In the genomic region with DNA sequence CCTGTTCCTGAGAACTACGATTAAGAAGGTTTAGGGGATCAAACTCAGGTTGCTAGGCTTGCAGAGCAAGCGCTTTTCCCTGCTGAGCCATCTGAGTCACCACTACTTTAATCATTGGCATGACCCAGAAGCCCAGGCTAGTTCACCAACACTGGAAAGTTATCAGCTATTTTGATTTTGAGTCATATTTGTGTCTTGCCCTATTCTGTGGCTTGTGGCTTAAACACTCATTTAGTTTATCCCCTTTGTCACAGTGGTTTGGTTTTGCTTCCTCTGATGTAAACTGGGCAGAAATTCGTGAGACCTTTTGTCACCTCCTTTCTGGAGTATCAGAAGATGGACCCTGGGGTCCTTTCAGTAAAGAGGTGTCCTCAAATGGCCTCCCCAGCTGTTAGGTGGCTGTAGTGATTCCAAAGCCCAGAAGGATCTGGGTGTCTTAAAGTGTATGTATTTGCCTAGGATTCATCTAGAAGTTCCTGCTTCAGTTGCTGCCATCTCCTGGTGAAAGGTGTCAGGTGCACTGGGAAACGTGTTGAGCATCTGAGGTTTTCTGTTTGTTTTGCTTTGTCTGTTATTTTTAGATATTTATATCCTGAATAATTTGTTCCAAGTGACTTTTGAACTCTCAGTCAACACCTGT, we compare ENCODE assay signal across 11 mouse cellular contexts. TPM values are rescaled to one million over a fixed set of nuclear protein-coding genes. Genes with fewer than 3 reads are reported as not detected.
DNase-seq lines count a peak whose midpoint lies in the region; ATAC-seq and TF ChIP-seq lines count a peak whose summit lies in the region.
"Had no signal": no experiment of that assay in that cellular context is flagged by ENCODE, and none has a peak within 500 bp of the region (broad histone marks: within the 10 kb centered on the region; RNA-seq: fewer than 3 reads in every experiment).

No protein-coding gene starts in this region.

- H3K27ac ChIP-seq in heart, postnatal 0 days (ENCODE audit: low read depth) = no peak overlapping the region
- no peak overlapping the region for H3K27ac ChIP-seq in heart, embryonic 12.5 days (ENCODE audit: poor library complexity, severe bottlenecking)
- no peak overlapping the region for H3K27ac ChIP-seq in midbrain, embryonic 15.5 days
- no peak overlapping the region for H3K27ac ChIP-seq in midbrain, embryonic 13.5 days

- H3K9me3 ChIP-seq in heart, postnatal 0 days (replicated peaks; ENCODE audit: control insufficient read depth, low read length) = no peaks in the 10 kb centered on the region
- H3K9me3 ChIP-seq in heart, embryonic 12.5 days (replicated peaks) = no peaks in the 10 kb centered on the region
- no peaks in the 10 kb centered on the region for H3K9me3 ChIP-seq in midbrain, embryonic 15.5 days
- no peaks in the 10 kb centered on the region for H3K9me3 ChIP-seq in midbrain, embryonic 13.5 days

- no peak for ATAC-seq in heart, postnatal 0 days (ENCODE audit: insufficient read depth, low read depth)
- ATAC-seq in heart, embryonic 12.5 days (ENCODE audit: insufficient number of reproducible peaks, low FRiP score) = no peak
- 0 out of 2 replicates have a peak, but pooled peaks have one; percentile 67 for ATAC-seq in midbrain, embryonic 15.5 days (replicated peaks)
- ATAC-seq in midbrain, embryonic 13.5 days = no peak

- no peak for TF ChIP-seq EP300 in heart, postnatal 0 days (IDR thresholded peaks at IDR 0.05; ENCODE audit: low read depth)

- peak; percentile 70 for TF ChIP-seq CTCF in heart, postnatal 0 days (IDR thresholded peaks at IDR 0.05; ENCODE audit: low read depth)

- no peak overlapping the region for H3K9ac ChIP-seq in heart, postnatal 0 days (replicated peaks; ENCODE audit: low read depth, low read length)
- no peak overlapping the region for H3K9ac ChIP-seq in heart, embryonic 12.5 days
- no peak overlapping the region for H3K9ac ChIP-seq in midbrain, embryonic 15.5 days
- no peak overlapping the region for H3K9ac ChIP-seq in midbrain, embryonic 13.5 days (replicated peaks)

- H3K36me3 ChIP-seq in heart, postnatal 0 days (replicated peaks; ENCODE audit: control insufficient read depth, insufficient read depth, low read length) = no peaks in the 10 kb centered on the region
- no peaks in the 10 kb centered on the region for H3K36me3 ChIP-seq in heart, embryonic 12.5 days
- no peaks in the 10 kb centered on the region for H3K36me3 ChIP-seq in midbrain, embryonic 15.5 days (replicated peaks)
- no peaks in the 10 kb centered on the region for H3K36me3 ChIP-seq in midbrain, embryonic 13.5 days

- no peak overlapping the region for H3K4me3 ChIP-seq in heart, postnatal 0 days (ENCODE audit: low read depth, low read length)
- H3K4me3 ChIP-seq in heart, embryonic 12.5 days = no peak overlapping the region
- no peak overlapping the region for H3K4me3 ChIP-seq in midbrain, embryonic 15.5 days
- no peak overlapping the region for H3K4me3 ChIP-seq in midbrain, embryonic 13.5 days (replicated peaks)

- 59% methylated on average over 4 of the region's 4 CpGs for WGBS in heart, postnatal 0 days
- 51% methylated on average over 4 of the region's 4 CpGs for WGBS in heart, embryonic 12.5 days
- WGBS in midbrain, embryonic 15.5 days = 63% methylated on average over 4 of the region's 4 CpGs
- 60% methylated on average over 4 of the region's 4 CpGs for WGBS in midbrain, embryonic 13.5 days

- H3K4me2 ChIP-seq in heart, postnatal 0 days (ENCODE audit: low read depth, low read length) = no peak overlapping the region
- no peak overlapping the region for H3K4me2 ChIP-seq in heart, embryonic 12.5 days
- no peak overlapping the region for H3K4me2 ChIP-seq in midbrain, embryonic 15.5 days
- H3K4me2 ChIP-seq in midbrain, embryonic 13.5 days (replicated peaks) = no peak overlapping the region

- DNase-seq in heart, postnatal 0 days (ENCODE audit: low spot score) = peak; percentile 29
- peak; percentile 73 to 76 for DNase-seq in cerebellum, postnatal 10 days
- peak; percentile 39 for DNase-seq in right cerebral cortex, postnatal 4 days
- DNase-seq in spleen, adult 18-20 months = no peak
- DNase-seq in ovary, postnatal 14 days (ENCODE audit: low spot score) = no peak
- DNase-seq: adrenal gland, postnatal 25 days; lung, postnatal 4 days had no signal

- no peaks in the 10 kb centered on the region for H3K27me3 ChIP-seq in heart, postnatal 0 days (ENCODE audit: control insufficient read depth, insufficient read depth, low read length)
- no peaks in the 10 kb centered on the region for H3K27me3 ChIP-seq in heart, embryonic 12.5 days (replicated peaks)
- H3K27me3 ChIP-seq in midbrain, embryonic 15.5 days (replicated peaks) = no peaks in the 10 kb centered on the region
- H3K27me3 ChIP-seq in midbrain, embryonic 13.5 days = no peaks in the 10 kb centered on the region

- H3K4me1 ChIP-seq in heart, postnatal 0 days (ENCODE audit: control insufficient read depth, insufficient read depth) = no peaks in the 10 kb centered on the region
- no peaks in the 10 kb centered on the region for H3K4me1 ChIP-seq in heart, embryonic 12.5 days (replicated peaks)
- H3K4me1 ChIP-seq in midbrain, embryonic 15.5 days = no peaks in the 10 kb centered on the region
- no peaks in the 10 kb centered on the region for H3K4me1 ChIP-seq in midbrain, embryonic 13.5 days (replicated peaks)

RNA-seq across cellular contexts. Expression of a gene that starts 20.3 kb away (rescaled TPM):
- 2.0 and 4.0 TPM in 2 replicates for total RNA-seq in heart, postnatal 0 days (2014; rRNA removed; ENCODE audit: low replicate concordance)
- polyA plus RNA-seq in heart, postnatal 0 days (2015; fragmentation: Nextera tagmentation; extraction: Ambion mirVana) = 0.63 and 0.68 TPM in 2 replicates
- 0.13 TPM in 2 replicates for polyA plus RNA-seq in heart, embryonic 12.5 days (2016; fragmentation: Nextera tagmentation; extraction: Ambion mirVana)
- polyA plus RNA-seq in midbrain, embryonic 15.5 days (2015; fragmentation: Nextera tagmentation; extraction: Ambion mirVana) = 3.3 and 4.2 TPM in 2 replicates
- 0.45 and 0.92 TPM in 2 replicates for polyA plus RNA-seq in midbrain, embryonic 13.5 days (2015; fragmentation: Nextera tagmentation; extraction: Ambion mirVana)
- polyA plus RNA-seq: forebrain, embryonic 11.5 days had no signal

Comparison
In these comparisons a context has a peak if more than half of its experiments do, and no peak if none do; other contexts are left out.
1. DNase-seq: peak in heart, postnatal 0 days (single experiment), cerebellum, postnatal 10 days (2 of 2) and right cerebral cortex, postnatal 4 days (single experiment); none in spleen, adult 18-20 months (0 of 2) and ovary, postnatal 14 days (single experiment).